Mouse (Mus musculus): ENCODE data around the gene Syn3. TPM values are rescaled to one million over a fixed set of nuclear protein-coding genes. Genes with fewer than 3 reads are reported as not detected.

Syn3 gene
- polyA plus RNA-seq, 2 experiments, result 1.9 to 2.0 TPM

DNA sequence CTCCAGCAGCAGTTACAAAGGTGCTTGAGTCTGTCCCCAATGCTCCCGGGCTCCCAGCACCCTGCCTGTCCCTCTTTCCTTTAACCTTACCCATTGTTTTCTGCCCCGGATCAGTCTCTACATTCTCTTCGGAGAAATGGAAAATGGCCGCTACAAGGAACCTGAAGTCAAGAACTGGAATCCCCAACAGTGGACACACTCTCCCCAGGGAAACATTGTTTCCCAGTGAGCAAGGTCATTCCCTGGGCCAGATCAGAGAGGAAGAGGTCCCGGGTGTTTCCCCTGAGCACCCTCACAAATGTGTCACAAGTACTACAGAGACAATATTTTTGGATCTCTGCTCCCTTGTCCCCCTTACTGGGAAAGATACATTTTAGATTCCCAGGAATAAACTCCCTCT lies 432.0 kb downstream of the Syn3 start:
- 83% methylated on average over 5 of the region's 5 CpGs for WGBS
- Histone ChIP-seq H3K27me3 (ENCODE audit: control insufficient read depth, insufficient read depth, low read length) (no peaks in the 10 kb centered on the region), H3K9me3 (ENCODE audit: control insufficient read depth, low read length) (no peaks in the 10 kb centered on the region), H3K27ac (replicated peaks; ENCODE audit: low read depth, low read length) (no peak overlapping the region), H3K4me2 (replicated peaks; ENCODE audit: low read depth, low read length, severe bottlenecking) (no peak overlapping the region), H3K4me1 (ENCODE audit: control insufficient read depth, insufficient read depth, low read length) (0 out of 2 replicates have a peak, but pooled peaks cover 3% of the 10 kb centered on the region), H3K4me3 (replicated peaks; ENCODE audit: low read length) (no peak overlapping the region), H3K9ac (ENCODE audit: low read depth, low read length, severe bottlenecking) (no peak overlapping the region), H3K36me3 (ENCODE audit: control insufficient read depth, insufficient read depth, low read length) (no peaks in the 10 kb centered on the region)
- TF ChIP-seq POLR2A (IDR thresholded peaks at IDR 0.05; ENCODE audit: borderline replicate concordance, extremely low read depth, insufficient read depth, insufficient read length), result no peak
- ATAC-seq (ENCODE audit: low FRiP score, low read depth), result no peak
- DNase-seq (ENCODE audit: low spot score), result no peak

DNA sequence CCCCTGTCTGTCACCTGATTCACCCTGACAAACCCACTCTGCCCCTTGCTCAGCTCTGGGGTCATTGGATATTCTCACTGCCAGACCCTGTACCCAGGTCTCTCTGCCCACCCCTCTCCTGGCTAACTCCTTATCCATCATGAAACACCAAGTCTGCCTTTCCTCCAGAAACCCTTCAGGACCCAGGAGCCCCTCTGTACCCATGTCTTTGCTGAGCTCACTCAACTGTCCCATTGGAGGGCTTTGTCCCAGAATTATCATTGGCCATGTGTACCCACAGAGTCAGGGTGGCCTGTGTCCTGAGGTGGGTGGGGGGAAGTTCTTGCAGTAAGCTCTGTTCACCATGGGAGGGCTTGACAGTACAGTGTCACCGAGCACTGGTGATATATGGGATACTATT lies 433.0 kb downstream of the Syn3 start:
- ATAC-seq (ENCODE audit: low FRiP score, low read depth), result no peak
- no peak overlapping the region for H3K4me2 ChIP-seq (replicated peaks; ENCODE audit: low read depth, low read length, severe bottlenecking)
- H3K9me3 ChIP-seq (ENCODE audit: control insufficient read depth, low read length), result no peaks in the 10 kb centered on the region
- 67% methylated on average over 1 of the region's 1 CpGs for WGBS
- no peak for TF ChIP-seq POLR2A (IDR thresholded peaks at IDR 0.05; ENCODE audit: borderline replicate concordance, extremely low read depth, insufficient read depth, insufficient read length)
- H3K36me3 ChIP-seq (ENCODE audit: control insufficient read depth, insufficient read depth, low read length), result no peaks in the 10 kb centered on the region
- H3K27ac ChIP-seq (replicated peaks; ENCODE audit: low read depth, low read length), result no peak overlapping the region
- DNase-seq (ENCODE audit: low spot score), result no peak
- H3K27me3 ChIP-seq (ENCODE audit: control insufficient read depth, insufficient read depth, low read length), result no peaks in the 10 kb centered on the region
- H3K4me1 ChIP-seq (ENCODE audit: control insufficient read depth, insufficient read depth, low read length), result 0 out of 2 replicates have a peak, but pooled peaks cover 3% of the 10 kb centered on the region
- no peak overlapping the region for H3K4me3 ChIP-seq (replicated peaks; ENCODE audit: low read length)
- no peak overlapping the region for H3K9ac ChIP-seq (ENCODE audit: low read depth, low read length, severe bottlenecking)

DNA sequence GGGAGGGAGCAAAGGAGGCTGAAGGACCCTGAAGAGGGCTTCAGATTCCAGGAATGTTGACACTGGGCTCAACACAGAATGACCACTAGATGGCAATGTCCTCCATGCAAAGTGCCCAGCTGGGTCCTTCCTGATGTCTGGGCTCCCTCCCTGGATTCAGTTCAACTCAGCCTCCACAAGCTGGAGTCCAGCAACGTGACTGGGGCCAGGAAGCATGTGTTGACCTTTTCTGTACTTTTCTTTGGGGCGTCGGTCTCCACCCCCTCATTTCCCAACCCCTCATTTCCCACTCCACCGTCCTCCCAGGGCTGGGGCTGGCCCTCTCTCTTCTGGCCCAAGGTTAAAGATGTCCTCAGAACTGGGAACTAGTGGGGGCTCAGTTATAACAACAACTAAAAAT lies 433.8 kb downstream of the Syn3 start:
- Histone ChIP-seq H3K4me3 (replicated peaks; ENCODE audit: low read length) (no peak overlapping the region), H3K4me1 (ENCODE audit: control insufficient read depth, insufficient read depth, low read length) (0 out of 2 replicates have a peak, but pooled peaks cover 3% of the 10 kb centered on the region), H3K9me3 (ENCODE audit: control insufficient read depth, low read length) (no peaks in the 10 kb centered on the region), H3K9ac (ENCODE audit: low read depth, low read length, severe bottlenecking) (no peak overlapping the region), H3K27ac (replicated peaks; ENCODE audit: low read depth, low read length) (no peak overlapping the region), H3K36me3 (ENCODE audit: control insufficient read depth, insufficient read depth, low read length) (no peaks in the 10 kb centered on the region), H3K27me3 (ENCODE audit: control insufficient read depth, insufficient read depth, low read length) (no peaks in the 10 kb centered on the region), H3K4me2 (replicated peaks; ENCODE audit: low read depth, low read length, severe bottlenecking) (no peak overlapping the region)
- no peak for TF ChIP-seq POLR2A (IDR thresholded peaks at IDR 0.05; ENCODE audit: borderline replicate concordance, extremely low read depth, insufficient read depth, insufficient read length)
- DNase-seq (ENCODE audit: low spot score) (peak; percentile 88), ATAC-seq (ENCODE audit: low FRiP score, low read depth) (peak; percentile 81)
- 6% methylated on average over 4 of the region's 4 CpGs for WGBS

DNA sequence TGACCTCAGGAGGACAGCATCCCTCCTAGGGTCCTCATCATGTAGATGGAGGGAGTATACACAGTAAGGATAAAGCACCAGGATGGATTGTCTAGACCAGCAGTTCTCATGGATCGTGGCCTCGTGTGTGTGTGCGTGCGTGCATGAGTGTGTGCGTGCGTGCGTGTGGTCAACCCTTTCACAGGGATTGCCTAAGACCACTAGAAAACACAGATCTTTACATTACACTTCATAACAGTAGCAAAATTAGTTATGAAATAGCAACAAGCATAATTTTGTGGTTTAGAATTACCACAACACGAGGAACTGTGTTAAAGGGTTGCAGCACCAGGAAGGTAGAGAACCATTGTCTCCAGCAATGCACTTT lies 435.7 kb downstream of the Syn3 start:
- Histone ChIP-seq H3K27me3 (ENCODE audit: control insufficient read depth, insufficient read depth, low read length) (no peaks in the 10 kb centered on the region), H3K4me3 (replicated peaks; ENCODE audit: low read length) (no peak overlapping the region), H3K36me3 (ENCODE audit: control insufficient read depth, insufficient read depth, low read length) (no peaks in the 10 kb centered on the region), H3K4me2 (replicated peaks; ENCODE audit: low read depth, low read length, severe bottlenecking) (no peak overlapping the region), H3K9me3 (ENCODE audit: control insufficient read depth, low read length) (no peaks in the 10 kb centered on the region), H3K27ac (replicated peaks; ENCODE audit: low read depth, low read length) (no peak overlapping the region), H3K9ac (ENCODE audit: low read depth, low read length, severe bottlenecking) (no peak overlapping the region), H3K4me1 (ENCODE audit: control insufficient read depth, insufficient read depth, low read length) (peaks cover 7% of the 10 kb centered on the region; the same call in 1 of the 2 replicates)
- ATAC-seq (ENCODE audit: low FRiP score, low read depth) (no peak), DNase-seq (ENCODE audit: low spot score) (no peak)
- 92% methylated on average over 8 of the region's 8 CpGs for WGBS
- TF ChIP-seq POLR2A (IDR thresholded peaks at IDR 0.05; ENCODE audit: borderline replicate concordance, extremely low read depth, insufficient read depth, insufficient read length), result no peak

DNA sequence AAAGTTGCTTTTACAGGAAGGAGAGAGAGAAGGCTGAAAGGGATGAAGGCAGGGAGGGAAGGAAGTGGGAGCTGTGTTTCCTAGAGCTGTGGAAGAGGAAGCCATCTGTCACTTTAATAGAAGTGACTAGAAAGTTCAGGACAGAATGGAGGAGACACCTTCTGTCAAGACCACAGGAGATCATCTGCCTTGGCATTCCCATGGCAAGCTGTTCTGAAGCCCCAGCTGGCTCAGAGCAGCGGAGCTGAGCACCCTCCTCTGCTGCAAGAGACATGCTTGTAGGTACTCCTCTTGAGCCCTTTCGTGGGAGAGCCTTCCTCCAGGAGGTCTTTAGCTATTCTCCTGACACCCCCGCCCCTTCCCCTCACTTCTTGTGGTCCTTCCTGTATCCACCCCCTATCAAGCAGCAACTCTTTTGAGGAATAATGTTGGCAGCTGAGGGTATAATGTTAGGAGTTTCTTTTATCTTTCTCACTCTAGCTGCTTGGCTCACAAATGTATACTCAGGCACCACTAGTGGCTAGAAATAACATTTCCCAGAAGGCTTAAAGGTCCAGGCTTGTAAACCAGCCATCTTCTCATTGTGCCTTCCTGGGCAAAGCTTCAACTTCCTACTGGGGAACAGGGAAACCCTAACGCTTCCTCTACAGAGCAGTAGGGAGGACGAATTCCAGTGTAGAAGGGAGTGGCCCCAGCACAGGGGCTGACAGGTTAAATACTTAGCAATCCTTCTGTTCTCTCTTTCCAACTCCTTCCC lies 436.3 kb downstream of the Syn3 start:
- no peaks in the 10 kb centered on the region for H3K36me3 ChIP-seq (ENCODE audit: control insufficient read depth, insufficient read depth, low read length)
- H3K4me3 ChIP-seq (replicated peaks; ENCODE audit: low read length), result no peak overlapping the region
- WGBS, result 56% methylated on average over 5 of the region's 5 CpGs
- H3K4me1 ChIP-seq (ENCODE audit: control insufficient read depth, insufficient read depth, low read length), result peaks cover 4% of the 10 kb centered on the region; the same call in 1 of the 2 replicates
- H3K9me3 ChIP-seq (ENCODE audit: control insufficient read depth, low read length), result no peaks in the 10 kb centered on the region
- no peak overlapping the region for H3K4me2 ChIP-seq (replicated peaks; ENCODE audit: low read depth, low read length, severe bottlenecking)
- no peak for ATAC-seq (ENCODE audit: low FRiP score, low read depth)
- no peak for TF ChIP-seq POLR2A (IDR thresholded peaks at IDR 0.05; ENCODE audit: borderline replicate concordance, extremely low read depth, insufficient read depth, insufficient read length)
- H3K9ac ChIP-seq (ENCODE audit: low read depth, low read length, severe bottlenecking), result no peak overlapping the region
- no peak overlapping the region for H3K27ac ChIP-seq (replicated peaks; ENCODE audit: low read depth, low read length)
- no peak for DNase-seq (ENCODE audit: low spot score)
- H3K27me3 ChIP-seq (ENCODE audit: control insufficient read depth, insufficient read depth, low read length), result no peaks in the 10 kb centered on the region
